Comparison of ENCODE assay signal across 34 mouse cellular contexts in the genomic region with DNA sequence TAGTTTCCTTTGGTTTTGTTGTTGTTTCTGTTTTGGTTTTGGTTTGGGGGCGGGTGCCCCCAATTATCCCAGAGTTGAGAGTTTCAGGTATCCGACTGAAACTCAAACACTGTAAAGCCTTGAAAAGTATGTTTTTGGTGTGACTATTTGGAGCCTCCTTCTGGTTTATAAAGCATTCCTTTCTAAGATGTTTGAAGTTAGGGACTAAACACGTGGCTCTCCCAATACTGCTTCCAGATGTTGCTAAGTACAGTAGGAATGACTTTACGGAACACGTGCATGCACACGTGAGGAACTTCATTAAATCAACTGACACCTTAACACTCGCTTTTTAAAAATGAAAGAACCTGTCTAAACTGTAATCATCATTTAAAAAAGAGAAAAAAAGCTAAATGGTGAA. TPM values are rescaled to one million over a fixed set of nuclear protein-coding genes. Genes with fewer than 3 reads are reported as not detected.
A peak's percentile ranks its signal among the peaks of the same experiment; 100 is the strongest.
DNase-seq lines count a peak whose midpoint lies in the region; ATAC-seq lines count a peak whose summit lies in the region.
"Had no signal": no experiment of that assay in that cellular context is flagged by ENCODE, and none has a peak within 500 bp of the region (broad histone marks: within the 10 kb centered on the region; RNA-seq: fewer than 3 reads in every experiment).

No protein-coding gene starts in this region.

- 26% methylated on average over 7 of the region's 7 CpGs for WGBS in limb, embryonic 12.5 days
- 63% methylated on average over 7 of the region's 7 CpGs for WGBS in limb, embryonic 10.5 days
- 32% methylated on average over 7 of the region's 7 CpGs for WGBS in embryonic facial prominence, embryonic 15.5 days
- 9% methylated on average over 7 of the region's 7 CpGs for WGBS in limb, embryonic 13.5 days

- H3K27ac ChIP-seq in limb, embryonic 12.5 days = peak overlapping the region; percentile 74
- no peak overlapping the region for H3K27ac ChIP-seq in limb, embryonic 10.5 days
- H3K27ac ChIP-seq in embryonic facial prominence, embryonic 15.5 days (replicated peaks) = 0 out of 2 replicates have a peak overlapping the region, but pooled peaks have one; percentile 14
- peak overlapping the region; percentile 72; the same call in 1 of the 2 replicates for H3K27ac ChIP-seq in limb, embryonic 13.5 days
- H3K27ac ChIP-seq: hindbrain, embryonic 12.5 days; hindbrain, embryonic 15.5 days had no signal

- no peak for DNase-seq in limb, embryonic 10.5 days (ENCODE audit: low spot score)
- no peak for DNase-seq in adrenal gland, postnatal 36 days
- no peak for DNase-seq in Muller cell, postnatal 12 days (ENCODE audit: inconsistent ontology term)
- no peak for DNase-seq in thymus, postnatal 4 days
- DNase-seq: adrenal gland, adult 2 months; adrenal gland, postnatal 14 days; cerebellum, adult 11-12 months; cerebellum, adult 8-10 months; cerebellum, postnatal 10 days; cerebellum, postnatal 36 days; embryo, embryonic 11 days; forebrain, postnatal 0 days; gastrocnemius, postnatal 25 days; heart, adult 18-20 months had no signal

- ATAC-seq in limb, embryonic 12.5 days (ENCODE audit: insufficient number of reproducible peaks, insufficient read depth, low FRiP score, low TSS enrichment, low read depth) = peak; percentile 64; the same call in 1 of the 2 replicates
- no peak for ATAC-seq in embryonic facial prominence, embryonic 15.5 days (ENCODE audit: insufficient number of reproducible peaks, low FRiP score, low TSS enrichment, low read depth)
- peak; percentile 76; the same call in 1 of the 2 replicates for ATAC-seq in limb, embryonic 13.5 days (ENCODE audit: low FRiP score, low read depth)
- ATAC-seq: CD4-positive, CD25-positive, alpha-beta regulatory T cell, adult 4 months; forebrain, embryonic 14.5 days; forebrain, postnatal 0 days; intestine, postnatal 0 days; Patski had no signal

- no peaks in the 10 kb centered on the region for H3K9me3 ChIP-seq in limb, embryonic 12.5 days
- H3K9me3 ChIP-seq in limb, embryonic 10.5 days (replicated peaks) = no peaks in the 10 kb centered on the region
- H3K9me3 ChIP-seq in embryonic facial prominence, embryonic 15.5 days (replicated peaks) = no peaks in the 10 kb centered on the region
- no peaks in the 10 kb centered on the region for H3K9me3 ChIP-seq in limb, embryonic 13.5 days
- H3K9me3 ChIP-seq: embryonic facial prominence, embryonic 12.5 days; hindbrain, embryonic 12.5 days; hindbrain, embryonic 15.5 days had no signal

- H3K36me3 ChIP-seq in limb, embryonic 12.5 days = no peaks in the 10 kb centered on the region
- no peaks in the 10 kb centered on the region for H3K36me3 ChIP-seq in limb, embryonic 10.5 days
- no peaks in the 10 kb centered on the region for H3K36me3 ChIP-seq in embryonic facial prominence, embryonic 15.5 days
- no peaks in the 10 kb centered on the region for H3K36me3 ChIP-seq in limb, embryonic 13.5 days
- H3K36me3 ChIP-seq: embryonic facial prominence, embryonic 12.5 days; hindbrain, embryonic 12.5 days; hindbrain, embryonic 15.5 days had no signal

- H3K4me2 ChIP-seq in limb, embryonic 12.5 days = no peak overlapping the region
- H3K4me2 ChIP-seq in embryonic facial prominence, embryonic 15.5 days (replicated peaks) = no peak overlapping the region
- peak overlapping the region; percentile 23; the same call in 1 of the 2 replicates for H3K4me2 ChIP-seq in limb, embryonic 13.5 days (replicated peaks)
- H3K4me2 ChIP-seq: embryonic facial prominence, embryonic 12.5 days; hindbrain, embryonic 12.5 days; hindbrain, embryonic 15.5 days had no signal

- H3K4me3 ChIP-seq in limb, embryonic 12.5 days (replicated peaks) = no peak overlapping the region
- H3K4me3 ChIP-seq in limb, embryonic 10.5 days = no peak overlapping the region
- H3K4me3 ChIP-seq in embryonic facial prominence, embryonic 15.5 days (replicated peaks) = no peak overlapping the region
- H3K4me3 ChIP-seq in limb, embryonic 13.5 days = no peak overlapping the region
- H3K4me3 ChIP-seq: embryonic facial prominence, embryonic 12.5 days; hindbrain, embryonic 12.5 days; hindbrain, embryonic 15.5 days had no signal

- no peaks in the 10 kb centered on the region for H3K27me3 ChIP-seq in limb, embryonic 12.5 days
- H3K27me3 ChIP-seq in limb, embryonic 10.5 days (ENCODE audit: low read depth, poor library complexity, severe bottlenecking) = no peaks in the 10 kb centered on the region
- no peaks in the 10 kb centered on the region for H3K27me3 ChIP-seq in embryonic facial prominence, embryonic 15.5 days
- H3K27me3 ChIP-seq in limb, embryonic 13.5 days = no peaks in the 10 kb centered on the region
- H3K27me3 ChIP-seq: embryonic facial prominence, embryonic 12.5 days; hindbrain, embryonic 12.5 days; hindbrain, embryonic 15.5 days; Patski had no signal

- H3K4me1 ChIP-seq in limb, embryonic 12.5 days (replicated peaks) = peaks cover 12% of the 10 kb centered on the region; the same call in 1 of the 2 replicates
- H3K4me1 ChIP-seq in limb, embryonic 10.5 days = peaks cover 5% of the 10 kb centered on the region; the same call in 1 of the 2 replicates
- H3K4me1 ChIP-seq in embryonic facial prominence, embryonic 15.5 days = no peaks in the 10 kb centered on the region
- H3K4me1 ChIP-seq in limb, embryonic 13.5 days = peaks cover 8% of the 10 kb centered on the region; the same call in 1 of the 2 replicates
- H3K4me1 ChIP-seq: embryonic facial prominence, embryonic 12.5 days; hindbrain, embryonic 15.5 days had no signal

- H3K9ac ChIP-seq in limb, embryonic 12.5 days (replicated peaks) = no peak overlapping the region
- H3K9ac ChIP-seq in embryonic facial prominence, embryonic 15.5 days = no peak overlapping the region
- no peak overlapping the region for H3K9ac ChIP-seq in limb, embryonic 13.5 days
- H3K9ac ChIP-seq: embryonic facial prominence, embryonic 12.5 days; forebrain, postnatal 0 days; hindbrain, embryonic 12.5 days; hindbrain, embryonic 15.5 days had no signal

RNA-seq across cellular contexts. Expression of gene Actbl2, which starts 4.9 kb away (rescaled TPM):
- polyA plus RNA-seq in limb, embryonic 12.5 days (2016; fragmentation: Nextera tagmentation; extraction: Ambion mirVana) = not detected in 2 replicates
- polyA plus RNA-seq in limb, embryonic 10.5 days (2016; fragmentation: Nextera tagmentation; extraction: Ambion mirVana) = not detected in 2 replicates
- polyA plus RNA-seq in embryonic facial prominence, embryonic 15.5 days (2015; fragmentation: Nextera tagmentation; extraction: Ambion mirVana) = 0.13 and 0.38 TPM in 2 replicates
- not detected in 2 replicates for polyA plus RNA-seq in limb, embryonic 13.5 days (2015; fragmentation: Nextera tagmentation; extraction: Ambion mirVana)
- total RNA-seq in adrenal gland, postnatal 36 days (2021) = under 1 TPM in 1 of 2 experiments, not detected in 1; 0.30 TPM
- total RNA-seq: adrenal gland, adult 2 months; adrenal gland, postnatal 14 days; forebrain, postnatal 0 days; gastrocnemius, adult 8-10 months; gastrocnemius, postnatal 25 days; heart, adult 18-20 months; heart, postnatal 25 days; hematopoietic stem cell, adult 5-6 weeks; MEL had no signal
- polyA plus RNA-seq: adrenal gland, adult 2 months; C2C12; CD4-positive, CD25-positive, alpha-beta regulatory T cell, adult 4 months; cortical plate, adult 2 months; forebrain, embryonic 11.5 days; forebrain, embryonic 14.5 days; forebrain, postnatal 0 days; heart, embryonic 14.5 days; heart, postnatal 0 days; hindbrain, embryonic 12.5 days; hindbrain, embryonic 15.5 days; intestine, embryonic 14.5 days; intestine, postnatal 0 days; Patski had no signal
